15 mouse cellular contexts compared by ENCODE assay signal in genomic region chr2:154419631-154420515, GRCm38 (mm10). TPM values are rescaled to one million over a fixed set of nuclear protein-coding genes. Genes with fewer than 3 reads are reported as not detected.
DNase-seq lines count a peak whose midpoint lies in the region; ATAC-seq and TF ChIP-seq lines count a peak whose summit lies in the region.
"Had no signal": no experiment of that assay in that cellular context is flagged by ENCODE, and none has a peak within 500 bp of the region (broad histone marks: within the 10 kb centered on the region; RNA-seq: fewer than 3 reads in every experiment).

No protein-coding gene starts in this region.

- WGBS in midbrain, embryonic 10.5 days: 85% methylated on average over 9 of the region's 9 CpGs
- WGBS in midbrain, embryonic 16.5 days: 43% methylated on average over 9 of the region's 9 CpGs
- WGBS in hindbrain, postnatal 0 days: 50% methylated on average over 9 of the region's 9 CpGs
- WGBS in liver, postnatal 0 days (ENCODE audit: insufficient replicate concordance): 84% methylated on average over 9 of the region's 9 CpGs

- TF ChIP-seq CTCF in hindbrain, postnatal 0 days (IDR thresholded peaks at IDR 0.05; ENCODE audit: low read depth): peak; percentile 3; the same call in 1 of the 2 replicates
- TF ChIP-seq CTCF in liver, postnatal 0 days (IDR thresholded peaks at IDR 0.05; ENCODE audit: low read depth): no peak

- peak overlapping the region; percentile 87 for H3K27ac ChIP-seq in midbrain, embryonic 10.5 days (replicated peaks)
- H3K27ac ChIP-seq in midbrain, embryonic 16.5 days (ENCODE audit: low read length): no peak overlapping the region
- peak overlapping the region; percentile 56; the same call in 1 of the 2 replicates for H3K27ac ChIP-seq in hindbrain, postnatal 0 days
- H3K27ac ChIP-seq in liver, postnatal 0 days (ENCODE audit: low read depth): no peak overlapping the region

- H3K4me3 ChIP-seq in midbrain, embryonic 10.5 days: no peak overlapping the region
- H3K4me3 ChIP-seq in midbrain, embryonic 16.5 days (ENCODE audit: low read depth, low read length): no peak overlapping the region
- no peak overlapping the region for H3K4me3 ChIP-seq in hindbrain, postnatal 0 days (ENCODE audit: low read length)
- no peak overlapping the region for H3K4me3 ChIP-seq in liver, postnatal 0 days (ENCODE audit: low read depth, low read length)
- H3K4me3 ChIP-seq: left cerebral cortex, adult 2 months had no signal

- H3K4me1 ChIP-seq in midbrain, embryonic 10.5 days: peaks cover 37% of the 10 kb centered on the region
- no peaks in the 10 kb centered on the region; the same call in 1 of the 2 replicates for H3K4me1 ChIP-seq in midbrain, embryonic 16.5 days (ENCODE audit: control insufficient read depth, insufficient read depth, low read length)
- 0 out of 2 replicates have a peak, but pooled peaks cover 8% of the 10 kb centered on the region for H3K4me1 ChIP-seq in hindbrain, postnatal 0 days (ENCODE audit: insufficient read depth, low read length)
- H3K4me1 ChIP-seq in liver, postnatal 0 days (ENCODE audit: insufficient read depth): no peaks in the 10 kb centered on the region

- no peak for TF ChIP-seq EP300 in liver, postnatal 0 days (IDR thresholded peaks at IDR 0.05; ENCODE audit: low read depth)

- no peaks in the 10 kb centered on the region for H3K36me3 ChIP-seq in midbrain, embryonic 10.5 days
- H3K36me3 ChIP-seq in midbrain, embryonic 16.5 days (ENCODE audit: control insufficient read depth, insufficient read depth, low read length): no peaks in the 10 kb centered on the region
- H3K36me3 ChIP-seq in hindbrain, postnatal 0 days (ENCODE audit: insufficient read depth, low read length): no peaks in the 10 kb centered on the region
- H3K36me3 ChIP-seq in liver, postnatal 0 days (replicated peaks; ENCODE audit: insufficient read depth, low read length): no peaks in the 10 kb centered on the region

- H3K4me2 ChIP-seq in midbrain, embryonic 16.5 days (ENCODE audit: low read length): no peak overlapping the region
- no peak overlapping the region for H3K4me2 ChIP-seq in hindbrain, postnatal 0 days (ENCODE audit: low read depth, low read length)
- no peak overlapping the region for H3K4me2 ChIP-seq in liver, postnatal 0 days (ENCODE audit: low read depth, low read length)

- no peak for ATAC-seq in midbrain, embryonic 16.5 days
- no peak for ATAC-seq in hindbrain, postnatal 0 days
- no peak for ATAC-seq in liver, postnatal 0 days
- no peak for ATAC-seq in activated CD4-positive, CD25-positive, alpha-beta regulatory T cell, adult 4 months

- no peaks in the 10 kb centered on the region for H3K9me3 ChIP-seq in midbrain, embryonic 10.5 days (replicated peaks)
- H3K9me3 ChIP-seq in midbrain, embryonic 16.5 days (replicated peaks; ENCODE audit: control insufficient read depth, low read length, poor library complexity, severe bottlenecking): no peaks in the 10 kb centered on the region
- no peaks in the 10 kb centered on the region for H3K9me3 ChIP-seq in hindbrain, postnatal 0 days (ENCODE audit: low read length)
- H3K9me3 ChIP-seq in liver, postnatal 0 days (ENCODE audit: low read length): no peaks in the 10 kb centered on the region

- no peaks in the 10 kb centered on the region for H3K27me3 ChIP-seq in midbrain, embryonic 10.5 days (ENCODE audit: low read depth, poor library complexity, severe bottlenecking)
- no peaks in the 10 kb centered on the region for H3K27me3 ChIP-seq in midbrain, embryonic 16.5 days (ENCODE audit: control insufficient read depth, insufficient read depth, low read depth, low read length)
- H3K27me3 ChIP-seq in hindbrain, postnatal 0 days (ENCODE audit: insufficient read depth, low read length): no peaks in the 10 kb centered on the region
- no peaks in the 10 kb centered on the region for H3K27me3 ChIP-seq in liver, postnatal 0 days (ENCODE audit: insufficient read depth, low read length)

- H3K9ac ChIP-seq in midbrain, embryonic 16.5 days (ENCODE audit: low read depth, low read length): no peak overlapping the region
- no peak overlapping the region for H3K9ac ChIP-seq in hindbrain, postnatal 0 days (replicated peaks; ENCODE audit: low read length)
- no peak overlapping the region for H3K9ac ChIP-seq in liver, postnatal 0 days (replicated peaks)

- DNase-seq in cerebellum, postnatal 14 days: peak; percentile 38 to 39
- no peak for DNase-seq in cerebellum, adult 18-20 months
- no peak for DNase-seq in midbrain, embryonic 10.5 days (ENCODE audit: low spot score)
- peak; percentile 10 for DNase-seq in hindbrain, postnatal 0 days (ENCODE audit: low spot score)
- DNase-seq in cerebellum, postnatal 25 days: no peak
- no peak for DNase-seq in liver, postnatal 0 days
- DNase-seq: adrenal gland, postnatal 14 days; cerebellum, adult 11 months; kidney, adult 2 months; kidney, postnatal 4 days; retina, postnatal 1 day; thymus, postnatal 14 days had no signal

RNA-seq across cellular contexts. Expression of gene Snta1, which starts 12.0 kb away (rescaled TPM):
- polyA plus RNA-seq in midbrain, embryonic 10.5 days (2016; fragmentation: Nextera tagmentation; extraction: Ambion mirVana): 3.0 and 5.1 TPM in 2 replicates
- polyA plus RNA-seq in midbrain, embryonic 16.5 days (2015; fragmentation: Nextera tagmentation; extraction: Ambion mirVana): 9.2 and 12.3 TPM in 2 replicates
- 40.4 and 41.1 TPM in 2 replicates for total RNA-seq in hindbrain, postnatal 0 days (2014; rRNA removed)
- 20.0 and 20.1 TPM in 2 replicates for polyA plus RNA-seq in hindbrain, postnatal 0 days (2015; fragmentation: Nextera tagmentation; extraction: Ambion mirVana)
- polyA plus RNA-seq in liver, postnatal 0 days (2015; fragmentation: Nextera tagmentation; extraction: Ambion mirVana): 4.7 and 6.0 TPM in 2 replicates
- polyA plus RNA-seq in activated CD4-positive, CD25-positive, alpha-beta regulatory T cell, adult 4 months (2017; shearing (Covaris generic)): not detected

RNA-seq across cellular contexts. Expression of gene Cbfa2t2, which starts 16.4 kb away (rescaled TPM):
- 67.4 and 88.4 TPM in 2 replicates for polyA plus RNA-seq in midbrain, embryonic 10.5 days (2016; fragmentation: Nextera tagmentation; extraction: Ambion mirVana)
- 50.2 and 53.1 TPM in 2 replicates for polyA plus RNA-seq in midbrain, embryonic 16.5 days (2015; fragmentation: Nextera tagmentation; extraction: Ambion mirVana)
- 48.3 and 51.7 TPM in 2 replicates for total RNA-seq in hindbrain, postnatal 0 days (2014; rRNA removed)
- polyA plus RNA-seq in hindbrain, postnatal 0 days (2015; fragmentation: Nextera tagmentation; extraction: Ambion mirVana): 31.6 and 33.4 TPM in 2 replicates
- 3.9 and 6.0 TPM in 2 replicates for polyA plus RNA-seq in liver, postnatal 0 days (2015; fragmentation: Nextera tagmentation; extraction: Ambion mirVana)
- 10 to 100 TPM; 19.7 to 21.8 TPM for polyA plus RNA-seq in activated CD4-positive, CD25-positive, alpha-beta regulatory T cell, adult 4 months (2017; shearing (Covaris generic))

RNA-seq across cellular contexts. Expression of gene Cdk5rap1, which starts 47.1 kb away (rescaled TPM):
- polyA plus RNA-seq in midbrain, embryonic 10.5 days (2016; fragmentation: Nextera tagmentation; extraction: Ambion mirVana): 14.2 and 15.9 TPM in 2 replicates
- 12.2 and 16.3 TPM in 2 replicates for polyA plus RNA-seq in midbrain, embryonic 16.5 days (2015; fragmentation: Nextera tagmentation; extraction: Ambion mirVana)
- total RNA-seq in hindbrain, postnatal 0 days (2014; rRNA removed): 9.6 and 13.2 TPM in 2 replicates
- 5.0 and 6.6 TPM in 2 replicates for polyA plus RNA-seq in hindbrain, postnatal 0 days (2015; fragmentation: Nextera tagmentation; extraction: Ambion mirVana)
- polyA plus RNA-seq in liver, postnatal 0 days (2015; fragmentation: Nextera tagmentation; extraction: Ambion mirVana): 5.1 and 23.7 TPM in 2 replicates
- polyA plus RNA-seq in activated CD4-positive, CD25-positive, alpha-beta regulatory T cell, adult 4 months (2017; shearing (Covaris generic)): 10 to 100 TPM; 37.5 to 67.2 TPM

Comparison
In these comparisons a context has a peak if more than half of its experiments do, and no peak if none do; other contexts are left out.
1. DNase-seq: peak in cerebellum, postnatal 14 days (2 of 2) and hindbrain, postnatal 0 days (single experiment); none in cerebellum, adult 18-20 months (0 of 2), midbrain, embryonic 10.5 days (single experiment), cerebellum, postnatal 25 days (0 of 2) and liver, postnatal 0 days (single experiment).
2. H3K27ac ChIP-seq: peak in midbrain, embryonic 10.5 days (single experiment) and hindbrain, postnatal 0 days (single experiment); none in midbrain, embryonic 16.5 days (single experiment) and liver, postnatal 0 days (single experiment).